Mouse (Mus musculus): Measurements from ENCODE around the gene Sbk3.

Gene Sbk3

DNA sequence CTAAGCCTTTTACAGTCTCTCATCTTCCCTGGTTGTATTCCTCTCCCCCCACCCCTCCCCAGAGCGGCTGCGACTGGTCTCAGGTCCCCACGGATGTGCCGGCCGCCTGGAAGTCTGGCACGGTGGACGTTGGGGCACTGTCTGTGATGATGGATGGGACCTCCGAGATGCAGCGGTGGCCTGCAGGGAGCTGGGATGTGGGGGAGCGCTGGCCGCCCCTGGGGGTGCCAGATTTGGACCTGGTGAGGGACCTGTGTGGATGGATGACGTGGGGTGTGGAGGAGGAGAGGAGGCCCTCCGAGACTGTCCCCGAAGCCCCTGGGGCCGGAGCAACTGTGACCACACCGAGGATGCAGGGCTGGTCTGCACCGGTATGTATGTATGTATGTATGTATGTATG, 42.6 kb downstream of the Sbk3 start:
- no peak for DNase-seq

DNA sequence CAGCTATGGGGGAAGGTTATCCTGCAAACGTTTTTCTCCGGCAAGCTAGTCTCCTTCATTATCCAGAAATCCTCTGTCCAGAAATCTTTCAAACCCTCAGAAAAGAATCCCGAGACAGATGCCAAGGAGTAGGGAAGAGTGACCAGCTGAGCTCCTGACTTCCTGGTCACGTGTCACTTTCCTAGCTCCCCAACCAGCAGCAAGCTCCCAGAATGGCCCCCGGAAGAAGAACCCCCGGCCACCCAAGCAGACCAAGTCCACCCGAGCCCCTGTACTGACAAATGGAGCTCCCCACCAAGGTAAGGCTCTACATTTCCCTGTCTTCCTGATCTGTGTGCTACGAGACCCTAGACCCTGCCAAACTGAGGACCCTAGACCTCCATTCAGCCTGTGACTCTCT, 43.3 kb downstream of the Sbk3 start:
- no peak for DNase-seq

DNA sequence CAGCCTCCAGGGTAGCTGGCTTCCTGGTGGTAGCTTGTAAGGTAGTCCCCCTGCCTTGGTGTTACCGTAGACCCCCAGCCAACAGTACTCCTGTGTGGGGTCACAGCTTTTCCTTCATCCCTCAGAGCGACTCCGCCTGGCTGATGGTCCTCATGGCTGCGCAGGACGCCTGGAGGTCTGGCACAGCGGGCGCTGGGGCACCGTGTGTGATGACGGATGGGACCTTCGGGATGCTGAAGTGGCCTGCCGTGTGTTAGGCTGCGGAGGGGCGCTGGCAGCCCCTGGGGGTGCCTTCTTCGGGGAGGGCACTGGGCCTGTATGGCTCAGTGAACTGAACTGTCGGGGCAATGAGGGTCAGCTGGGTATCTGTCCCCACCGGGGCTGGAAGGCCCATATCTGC, 44.1 kb downstream of the Sbk3 start:
- no peak for DNase-seq

DNA sequence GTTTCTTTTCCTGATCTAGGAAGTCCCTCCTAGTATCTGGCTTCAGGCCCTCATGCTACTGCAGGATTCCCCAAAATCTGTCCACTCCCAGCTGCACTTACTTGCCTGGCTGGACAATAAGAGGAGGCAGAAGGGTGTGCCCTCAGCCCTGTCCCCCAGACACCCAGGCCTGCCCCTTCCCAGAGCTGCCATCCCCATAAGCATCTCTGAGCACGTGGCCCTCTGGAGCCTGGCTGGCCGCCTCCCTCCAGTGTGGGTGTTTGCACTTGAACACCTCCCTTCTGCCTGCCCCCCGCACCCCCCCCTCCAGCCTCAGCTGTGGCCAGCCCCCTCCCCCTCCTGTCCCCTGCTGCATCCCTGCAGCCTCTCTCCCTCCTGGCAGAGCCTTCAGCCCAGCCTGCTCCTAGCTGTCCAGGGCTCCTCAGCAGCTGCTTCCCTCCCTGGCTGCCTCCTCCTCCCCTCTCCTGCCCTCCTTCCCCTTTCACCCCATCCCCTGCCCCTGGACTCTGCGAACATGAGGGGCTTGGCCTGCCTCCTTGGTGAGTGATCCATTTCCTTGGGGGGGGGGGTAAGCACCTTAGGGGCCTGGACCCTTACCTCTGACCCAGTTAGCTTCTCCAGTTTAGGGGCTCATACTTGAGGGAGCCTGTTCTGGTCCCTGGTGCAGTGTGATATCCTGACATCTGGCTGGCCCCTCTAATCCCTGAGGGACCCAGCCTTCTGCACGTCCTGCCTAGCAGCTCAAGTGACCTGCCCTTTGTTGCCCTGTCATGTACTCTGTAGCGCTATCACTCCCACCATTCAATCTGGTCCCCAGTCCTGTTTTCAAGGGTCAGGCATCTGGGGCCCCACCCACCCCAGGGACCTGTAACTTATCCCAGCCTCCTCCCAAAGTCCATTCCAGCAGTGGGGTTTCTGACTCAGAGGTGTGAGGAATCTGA, 45.3 kb downstream of the Sbk3 start, which contains the start of gene Ssc5d:
TSS of gene Ssc5d (plus strand) at position 345 of the 941 bp plus-strand sequence.
- no peak for DNase-seq

DNA sequence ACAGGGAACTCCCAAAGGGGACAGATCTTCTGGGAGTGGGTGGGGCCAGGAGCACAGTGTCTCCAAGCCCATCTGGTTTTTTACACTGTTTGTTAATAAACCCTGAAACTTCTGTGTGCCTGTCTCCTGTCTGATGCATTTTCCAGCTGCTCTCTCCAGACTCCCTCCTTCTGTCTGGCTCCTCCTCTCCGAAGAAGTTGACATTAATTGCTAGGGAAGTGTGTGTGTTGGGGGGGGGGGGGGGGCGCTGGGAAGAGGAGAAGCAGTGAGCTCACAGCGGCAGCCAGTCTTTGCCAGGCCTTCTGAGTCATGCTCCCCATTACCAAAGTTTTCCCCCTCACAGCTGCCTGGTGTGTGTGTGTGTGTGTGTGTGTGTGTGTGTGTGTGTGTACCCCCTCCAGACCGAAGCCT, 46.1 kb downstream of the Sbk3 start:
- no peak for DNase-seq

DNA sequence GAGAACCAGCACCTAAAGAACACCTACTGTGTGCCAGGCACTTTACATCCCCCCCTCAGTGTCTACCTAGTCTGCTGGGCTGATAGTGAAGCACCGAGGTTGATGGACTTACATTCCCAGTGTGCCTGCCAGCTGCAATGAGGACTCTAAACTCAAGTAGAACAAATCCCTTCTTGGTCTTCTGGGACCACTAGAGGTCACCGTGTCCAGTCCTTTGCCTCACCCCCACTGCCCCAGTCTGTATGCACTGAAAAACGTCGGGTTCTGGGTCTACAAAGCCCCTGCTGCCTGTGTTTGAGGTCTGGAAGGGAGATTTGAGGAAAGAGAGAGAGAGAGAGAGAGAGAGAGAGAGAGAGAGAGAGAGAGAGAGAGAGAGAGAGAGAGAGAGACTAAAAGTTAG, 46.5 kb downstream of the Sbk3 start:
- DNase-seq = no peak

DNA sequence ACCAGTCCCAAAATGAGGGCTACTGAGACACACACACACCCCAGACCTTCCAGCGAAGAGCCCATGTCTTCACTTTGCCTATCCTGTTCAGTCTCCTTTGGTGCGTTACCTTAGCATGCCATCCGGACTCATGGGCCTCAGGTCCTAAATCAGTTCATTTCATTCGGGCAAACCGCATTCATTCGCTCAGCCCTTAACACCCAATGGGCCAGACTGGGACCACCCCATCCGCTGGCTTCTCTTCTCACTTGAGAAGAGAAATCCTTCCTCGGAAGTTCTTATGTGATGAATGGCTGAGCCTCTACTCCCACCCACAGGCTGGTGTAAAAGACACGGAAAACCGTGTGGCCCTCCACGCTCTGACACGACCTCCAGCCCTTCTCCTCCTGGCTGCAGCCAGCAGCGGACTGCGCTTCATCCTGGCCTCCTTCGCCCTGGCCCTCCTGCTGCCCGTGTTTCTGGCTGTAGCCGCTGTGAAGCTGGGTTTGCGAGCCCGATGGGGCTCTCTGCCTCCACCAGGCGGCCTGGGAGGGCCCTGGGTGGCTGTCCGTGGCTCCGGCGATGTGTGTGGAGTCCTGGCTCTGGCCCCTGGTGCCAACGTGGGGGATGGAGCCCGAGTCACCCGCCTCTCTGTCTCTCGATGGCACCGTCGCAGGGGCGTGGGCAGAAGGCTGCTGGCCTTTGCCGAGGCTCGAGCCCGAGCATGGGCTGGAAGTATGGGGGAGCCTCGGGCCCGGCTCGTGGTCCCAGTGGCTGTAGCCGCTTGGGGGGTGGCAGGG, 47.2 kb downstream of the Sbk3 start:
- DNase-seq = peak; percentile 61 to 68

DNA sequence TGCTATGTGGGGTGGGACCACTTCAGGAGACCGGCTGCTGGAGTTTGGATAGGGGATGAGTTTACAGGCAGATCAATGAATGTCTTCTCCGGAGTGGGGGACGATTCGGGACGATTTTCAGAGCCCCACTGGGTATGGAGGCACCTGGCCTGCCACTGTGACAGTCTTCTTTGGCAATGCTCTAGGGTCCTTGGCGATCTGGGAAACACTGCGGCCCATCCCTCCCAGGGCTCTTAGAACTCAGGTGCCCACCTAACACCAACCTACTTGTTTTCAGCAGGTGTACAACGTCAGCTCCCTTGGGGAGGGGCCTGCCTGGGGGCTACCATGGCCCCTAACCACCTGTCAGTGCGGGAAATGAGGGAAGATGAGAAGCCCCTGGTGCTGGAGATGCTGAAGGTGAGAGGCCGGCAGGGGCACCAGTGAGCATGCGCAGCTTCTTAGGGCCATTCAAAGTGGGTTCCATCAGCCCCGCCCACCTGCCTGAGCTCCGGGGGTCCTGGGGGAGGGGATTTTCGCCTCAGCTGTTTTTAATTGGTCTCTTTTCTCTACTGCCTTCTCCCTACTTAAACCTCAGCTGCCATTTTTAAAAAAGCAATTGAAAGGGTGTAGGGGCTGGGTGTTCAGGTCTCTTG, 47.9 kb downstream of the Sbk3 start:
- peak; percentile 78 to 83 for DNase-seq

DNA sequence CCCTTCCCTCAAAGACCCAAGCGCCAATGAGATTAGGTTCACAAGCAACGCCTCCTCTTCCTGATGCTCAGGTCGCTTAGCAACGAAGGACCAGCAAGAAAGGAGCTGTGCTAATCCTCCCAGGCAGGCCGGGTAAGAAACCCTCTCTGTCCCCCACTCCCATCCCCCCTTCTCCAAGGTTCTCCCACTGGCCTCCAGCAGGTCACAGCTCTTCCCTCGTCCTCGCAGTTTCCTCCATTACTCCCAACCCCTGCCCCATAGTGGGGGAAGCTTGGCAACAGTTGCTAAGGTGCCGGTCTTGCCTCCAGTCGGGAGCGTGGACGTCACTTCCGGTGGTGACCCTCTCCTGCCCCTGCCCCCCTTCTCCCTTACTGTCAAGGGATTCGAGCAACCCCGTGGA, 48.5 kb downstream of the Sbk3 start:
- peak; percentile 77 to 78 for DNase-seq

DNA sequence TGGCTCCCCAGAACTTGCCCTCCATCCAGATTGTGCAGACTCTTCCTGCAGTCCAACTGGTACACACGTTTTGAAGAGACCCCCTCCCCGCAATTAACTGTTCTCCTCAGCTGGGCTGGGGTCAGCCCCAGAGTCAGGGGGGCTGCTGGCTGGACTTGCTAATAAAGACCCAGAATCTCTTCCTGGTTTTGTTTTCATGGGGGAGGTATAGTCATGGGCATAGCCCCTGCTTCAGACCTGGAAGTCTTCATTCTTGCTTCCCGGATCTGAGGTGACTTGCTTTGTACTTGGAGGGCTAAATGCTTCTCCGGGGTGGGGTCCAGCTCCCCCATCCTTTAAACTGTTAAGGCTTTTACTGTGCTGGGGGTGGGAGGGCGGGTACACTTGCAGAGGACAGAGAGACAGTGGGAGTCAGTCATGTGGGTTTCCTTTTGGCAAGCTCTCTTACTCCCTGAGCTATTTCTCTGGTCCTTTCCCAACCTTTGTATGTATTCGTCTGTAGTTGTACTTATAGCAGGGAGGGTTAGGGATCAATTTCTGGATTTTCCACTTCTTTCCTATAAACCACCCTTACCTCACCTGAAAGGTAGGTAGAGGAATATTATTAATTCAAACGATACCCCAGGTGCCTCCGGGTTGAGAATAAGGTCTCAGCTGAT, 49.0 kb downstream of the Sbk3 start, which contains the start of gene Nat14:
TSS of gene Nat14 (plus strand) at position 205 of the 659 bp plus-strand sequence.
- no peak for DNase-seq

DNA sequence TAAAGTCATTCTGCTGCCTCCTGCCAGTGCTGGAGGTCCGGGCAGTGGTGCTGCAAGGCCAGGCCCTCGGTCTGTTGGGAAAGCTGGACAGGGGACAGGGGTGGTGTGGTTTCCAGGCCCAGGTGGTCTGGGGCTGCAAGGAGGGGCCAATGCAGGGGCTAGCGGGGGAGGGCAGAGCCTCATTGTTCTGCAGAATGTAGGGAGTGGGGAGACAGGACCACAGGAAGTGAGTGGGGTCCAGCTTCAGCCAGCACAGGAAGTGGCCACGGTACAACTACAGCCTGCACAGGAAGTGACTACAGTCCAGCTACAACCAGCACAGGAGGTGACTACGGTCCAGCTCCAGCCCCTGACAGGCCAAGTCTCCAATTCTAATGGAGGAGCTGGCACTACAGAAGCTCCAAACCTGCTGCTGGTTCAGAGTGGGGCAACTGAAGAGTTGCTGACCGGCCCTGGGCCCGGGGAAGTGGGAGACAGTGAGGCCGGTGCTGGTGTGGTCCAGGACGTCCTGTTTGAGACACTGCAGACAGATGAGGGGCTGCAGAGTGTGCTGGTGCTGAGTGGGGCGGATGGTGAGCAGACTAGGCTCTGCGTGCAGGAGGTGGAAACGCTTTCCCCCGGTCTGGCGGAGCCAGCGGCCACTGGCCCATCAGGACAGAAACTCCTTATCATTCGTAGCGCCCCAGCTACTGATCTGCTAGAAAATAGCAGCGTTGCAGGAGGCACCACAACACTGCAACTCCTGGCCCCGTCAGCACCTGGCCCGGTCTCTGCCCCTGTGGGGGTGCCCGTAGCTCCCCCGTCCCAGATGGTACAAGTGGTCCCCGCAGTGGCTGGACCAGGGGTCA, 49.8 kb downstream of the Sbk3 start:
- peak in 1 of 2 experiments; percentile 16 for DNase-seq

DNA sequence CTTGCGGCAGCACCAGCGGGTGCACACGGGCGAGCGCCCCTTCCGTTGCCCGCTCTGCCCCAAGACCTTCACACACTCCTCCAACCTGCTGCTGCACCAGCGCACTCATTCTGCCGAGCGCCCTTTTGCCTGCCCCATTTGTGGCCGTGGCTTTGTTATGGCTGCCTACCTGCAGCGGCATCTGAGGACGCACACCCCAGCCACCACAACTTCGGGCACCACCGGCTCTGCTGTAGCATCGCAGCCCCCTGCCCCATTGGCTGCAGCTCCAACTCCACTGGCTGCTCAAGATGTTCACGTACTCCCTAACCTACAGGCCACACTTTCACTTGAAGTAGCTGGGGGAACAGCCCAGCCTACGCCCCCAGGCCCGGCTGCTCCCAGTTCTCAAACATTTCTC, 50.5 kb downstream of the Sbk3 start:
- DNase-seq = no peak

DNA sequence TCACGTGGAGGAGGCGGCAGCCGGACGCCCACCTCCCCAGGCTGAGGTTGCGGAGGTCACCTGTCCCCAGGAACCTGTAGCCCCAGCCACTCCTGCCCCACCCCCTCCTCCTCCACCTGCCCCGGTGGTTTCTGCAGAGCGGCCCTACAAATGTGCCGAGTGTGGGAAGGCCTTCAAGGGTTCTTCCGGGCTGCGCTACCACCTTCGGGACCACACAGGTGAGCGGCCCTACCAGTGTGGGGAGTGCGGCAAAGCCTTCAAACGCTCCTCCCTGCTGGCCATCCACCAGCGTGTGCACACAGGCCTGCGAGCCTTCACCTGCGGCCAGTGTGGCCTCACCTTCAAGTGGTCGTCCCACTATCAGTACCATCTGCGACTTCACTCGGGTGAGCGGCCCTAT, 51.0 kb downstream of the Sbk3 start:
- DNase-seq = peak in 1 of 2 experiments; percentile 9

DNA sequence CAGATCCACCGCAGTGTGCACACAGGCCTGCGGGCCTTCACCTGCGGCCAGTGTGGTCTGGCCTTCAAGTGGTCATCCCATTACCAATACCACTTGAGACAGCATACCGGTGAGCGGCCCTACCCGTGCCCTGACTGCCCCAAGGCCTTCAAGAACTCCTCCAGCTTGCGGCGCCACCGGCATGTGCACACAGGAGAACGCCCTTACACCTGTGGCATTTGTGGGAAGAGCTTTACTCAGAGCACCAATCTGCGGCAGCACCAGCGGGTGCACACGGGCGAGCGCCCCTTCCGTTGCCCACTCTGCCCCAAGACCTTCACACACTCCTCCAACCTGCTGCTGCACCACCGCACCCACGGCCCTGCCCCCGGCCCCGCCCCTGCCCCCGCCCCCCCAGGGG, 51.9 kb downstream of the Sbk3 start:
- DNase-seq = no peak

DNA sequence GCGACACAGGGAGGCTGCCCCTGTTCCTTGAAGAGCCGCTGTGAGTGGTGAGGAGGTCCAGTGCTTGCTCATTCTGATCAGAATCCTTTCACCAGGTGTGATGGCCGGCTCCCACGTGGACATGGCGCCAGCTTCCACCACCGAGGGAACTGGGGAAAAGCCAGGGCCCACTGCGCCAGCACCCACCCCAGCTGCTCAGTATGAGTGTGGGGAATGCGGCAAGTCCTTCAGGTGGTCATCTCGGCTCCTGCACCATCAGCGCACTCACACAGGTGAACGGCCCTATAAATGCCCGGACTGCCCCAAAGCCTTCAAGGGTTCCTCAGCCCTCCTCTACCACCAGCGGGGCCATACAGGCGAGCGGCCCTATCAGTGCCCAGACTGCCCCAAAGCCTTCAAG, 52.3 kb downstream of the Sbk3 start:
- DNase-seq = no peak

DNA sequence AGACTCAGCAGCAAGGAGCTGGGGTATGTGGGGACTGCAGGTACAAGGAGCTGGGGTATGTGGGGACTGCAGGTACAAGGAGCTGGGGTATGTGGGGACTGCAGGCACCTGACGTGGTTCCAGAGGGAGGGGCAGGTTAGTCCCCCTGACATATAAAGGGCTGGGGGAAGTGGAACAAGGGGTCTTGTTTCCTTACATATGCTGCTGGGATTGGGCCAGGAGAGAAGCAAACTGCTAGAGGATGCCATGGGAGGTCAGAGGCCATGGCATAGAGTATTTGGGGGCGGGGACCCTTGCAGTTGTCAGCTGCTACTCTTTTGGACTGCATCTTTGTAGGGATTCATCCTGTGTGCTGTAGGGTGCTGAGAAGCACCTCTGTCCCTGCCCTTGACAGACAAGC, 53.5 kb downstream of the Sbk3 start:
- DNase-seq = no peak

DNA sequence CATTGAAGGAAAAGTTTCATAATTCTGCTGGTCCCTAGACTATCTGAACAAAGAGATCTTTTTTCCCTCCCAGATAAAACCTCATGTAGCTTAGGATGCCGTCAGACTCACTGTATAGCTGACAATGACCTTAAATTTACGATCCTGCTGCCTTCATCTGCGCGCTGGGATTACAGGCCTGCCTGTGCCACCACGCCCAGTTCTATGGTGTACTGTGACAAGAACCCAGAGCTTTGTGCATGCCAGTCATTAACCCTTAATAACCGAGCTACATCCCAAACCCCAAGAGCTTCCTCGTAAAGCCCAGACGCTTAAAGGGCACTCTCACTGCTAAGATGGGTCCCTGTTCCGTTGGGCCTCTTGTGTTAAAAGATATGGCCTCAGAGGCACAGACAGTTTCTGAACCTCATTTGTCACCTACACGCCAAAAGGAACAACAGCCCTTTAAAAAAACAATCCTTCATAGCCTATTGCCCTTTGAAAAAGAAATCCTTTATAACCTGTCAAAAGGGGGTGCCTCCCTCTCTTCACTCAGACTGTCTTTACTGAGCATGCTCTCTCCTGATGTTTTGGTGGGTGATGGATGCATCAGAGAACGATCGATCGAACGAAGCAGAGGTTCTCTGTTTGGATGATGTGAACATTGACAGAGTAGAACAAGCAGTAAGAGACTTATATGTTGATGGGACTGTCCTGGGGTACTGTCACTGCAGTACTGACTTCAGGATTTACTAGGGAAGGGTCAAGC, 55.1 kb downstream of the Sbk3 start:
- DNase-seq = peak; percentile 40 to 58
